Mouse (Mus musculus) limb, embryonic 11.5 days (tissue): ENCODE data around the gene Mgat4a. TPM values are rescaled to one million over a fixed set of nuclear protein-coding genes. Genes with fewer than 3 reads are reported as not detected.
"Not testable (repeated sequence)": the region's sequence is repeated elsewhere in the genome, so short reads cannot be mapped to it uniquely, and the experiment has no call there.

Source experiments
- ATAC-seq: fragments of 200-750 bp; cut with Nextera tagmentation; 2 replicates; pipeline ENCODE4 v1.8.0; 2017; ENCODE audit warnings: low read depth; ENCODE audit not compliant: insufficient number of reproducible peaks, low FRiP score, low TSS enrichment
- DNase-seq: peaks from one replicate; pipeline ENCODE4 v3.0.0-alpha.2; 2015; ENCODE audit warnings: low spot score
- H3K27ac ChIP-seq: fragments of 300-500 bp; sonication (generic); replicated peaks from 2 replicates; pipeline ENCODE4 v1.5.1; 2014; ENCODE audit warnings: low read depth, mild to moderate bottlenecking, low read length
- H3K27me3 ChIP-seq: fragments of 300-500 bp; sonication (generic); 2 replicates; pipeline ENCODE4 v1.6.1; 2014; ENCODE audit warnings: mild to moderate bottlenecking, low read length, mixed read lengths; ENCODE audit not compliant: control insufficient read depth, insufficient read depth
- H3K36me3 ChIP-seq: fragments of 300-500 bp; sonication (generic); 2 replicates; pipeline ENCODE4 v1.6.1; 2014; ENCODE audit warnings: mild to moderate bottlenecking, low read length, moderate library complexity, mixed read lengths; ENCODE audit not compliant: control insufficient read depth, insufficient read depth
- H3K4me1 ChIP-seq: fragments of 300-500 bp; sonication (generic); 2 replicates; pipeline ENCODE4 v1.6.1; 2014; ENCODE audit warnings: low read length, mixed read lengths; ENCODE audit not compliant: control insufficient read depth, insufficient read depth
- H3K4me2 ChIP-seq: fragments of 300-500 bp; sonication (generic); 2 replicates; pipeline ENCODE4 v1.6.1; 2014; ENCODE audit warnings: low read depth, mild to moderate bottlenecking, moderate library complexity; ENCODE audit not compliant: severe bottlenecking
- H3K4me3 ChIP-seq: fragments of 300-500 bp; sonication (generic); 2 replicates; pipeline ENCODE4 v1.5.1; 2014; ENCODE audit warnings: low read depth, low read length
- H3K9ac ChIP-seq: fragments of 300-500 bp; sonication (generic); 2 replicates; pipeline ENCODE4 v1.6.1; 2014; ENCODE audit warnings: mild to moderate bottlenecking, low read length
- H3K9me3 ChIP-seq: fragments of 300-500 bp; sonication (generic); 2 replicates; pipeline ENCODE4 v1.6.1; 2016; ENCODE audit warnings: low read length; ENCODE audit not compliant: control insufficient read depth
- WGBS: fragments of 180-500 bp; shearing (Covaris S2); extraction: QIAGEN DNeasy Blood & Tissue Kit; methylation state at CpG from one replicate; pipeline ENCODE4 v1.1.7; 2014; 5-methylcytosine and 5-hydroxymethylcytosine counted together
- polyA plus RNA-seq: library from polyadenylated mRNA; unstranded; fragments of >200 nt; fragmentation: Nextera tagmentation; extraction: Ambion mirVana; gene quantifications from 2 replicates; pipeline ENCODE4 v1.2.1, GENCODE M21; 2014

Mgat4a gene
- polyA plus RNA-seq, 1 experiment from 2014 or later: 7.0 TPM

DNA sequence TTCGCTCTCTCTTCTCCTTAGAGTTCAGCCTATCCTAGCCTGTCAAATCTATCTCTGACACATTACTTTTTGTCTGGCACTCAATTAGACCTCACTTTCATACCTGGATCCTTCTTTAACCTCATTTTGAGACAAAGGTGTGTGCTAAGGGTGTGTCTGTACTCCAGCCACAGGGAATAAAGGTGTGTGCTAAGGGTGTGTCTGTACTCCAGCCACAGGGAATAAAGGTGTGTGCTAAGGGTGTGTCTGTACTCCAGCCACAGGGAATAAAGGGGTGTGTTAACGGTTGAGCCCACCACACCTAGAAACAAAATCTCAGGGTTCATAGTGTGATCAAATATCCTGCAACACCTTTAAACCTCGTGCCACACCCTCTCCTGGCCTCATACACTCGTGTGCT is 16.7 kb downstream of the Mgat4a start:
- not testable (repeated sequence) for H3K9ac ChIP-seq, H3K4me3 ChIP-seq, DNase-seq, H3K27ac ChIP-seq, H3K4me2 ChIP-seq, H3K9me3 ChIP-seq, H3K36me3 ChIP-seq, H3K4me1 ChIP-seq, ATAC-seq, H3K27me3 ChIP-seq
- WGBS: 91% methylated on average over 4 of the region's 4 CpGs

DNA sequence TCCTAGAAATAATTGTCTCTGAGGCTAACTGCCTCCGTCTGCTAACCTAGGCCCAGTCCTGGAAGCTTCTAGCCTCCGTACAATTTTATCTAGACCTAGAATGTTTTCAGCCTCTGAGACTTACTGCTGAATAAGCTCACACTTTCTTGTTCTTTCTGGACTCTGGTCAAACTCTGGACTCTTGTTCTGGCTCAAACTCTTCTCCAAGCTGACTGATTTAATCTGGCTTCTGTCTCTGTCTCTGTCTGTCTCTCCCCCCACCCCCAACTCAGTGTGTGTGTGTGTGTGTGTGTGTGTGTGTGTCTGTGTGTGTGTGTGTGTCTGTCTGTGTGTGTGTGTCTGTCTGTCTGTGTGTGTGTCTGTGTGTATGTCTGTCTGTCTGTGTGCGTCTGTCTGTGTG is 17.3 kb downstream of the Mgat4a start:
- H3K4me2 ChIP-seq, H3K27me3 ChIP-seq, H3K9me3 ChIP-seq, DNase-seq, H3K4me1 ChIP-seq, H3K9ac ChIP-seq, H3K4me3 ChIP-seq, H3K36me3 ChIP-seq, ATAC-seq, H3K27ac ChIP-seq: not testable (repeated sequence)
- WGBS: 95% methylated on average over 3 of the region's 3 CpGs

DNA sequence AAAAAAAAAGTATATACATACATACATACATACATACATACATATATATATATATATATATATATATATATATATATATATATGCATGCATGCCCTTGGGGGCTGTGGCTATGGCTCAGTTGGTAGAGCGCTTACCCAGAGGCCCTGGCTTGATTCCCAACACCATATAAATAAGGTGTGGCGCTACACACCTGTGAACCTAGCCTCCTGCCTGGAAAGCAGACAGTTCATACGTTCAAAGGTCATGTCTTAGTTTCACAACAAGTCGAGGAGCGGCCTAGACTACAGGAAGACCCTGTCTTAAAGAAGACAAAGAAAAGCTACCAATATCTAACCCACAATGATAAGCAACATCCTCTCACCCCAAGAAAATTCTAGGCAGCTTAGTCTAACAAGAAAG is 18.7 kb downstream of the Mgat4a start:
- no peaks in the 10 kb centered on the region for H3K9me3 ChIP-seq
- no peak overlapping the region for H3K4me2 ChIP-seq
- no peak for ATAC-seq
- H3K4me3 ChIP-seq: no peak overlapping the region
- no peaks in the 10 kb centered on the region for H3K27me3 ChIP-seq
- no peak overlapping the region for H3K27ac ChIP-seq
- 94% methylated on average over 5 of the region's 5 CpGs for WGBS
- H3K36me3 ChIP-seq: no peaks in the 10 kb centered on the region
- no peaks in the 10 kb centered on the region for H3K4me1 ChIP-seq
- H3K9ac ChIP-seq: no peak overlapping the region
- no peak for DNase-seq

DNA sequence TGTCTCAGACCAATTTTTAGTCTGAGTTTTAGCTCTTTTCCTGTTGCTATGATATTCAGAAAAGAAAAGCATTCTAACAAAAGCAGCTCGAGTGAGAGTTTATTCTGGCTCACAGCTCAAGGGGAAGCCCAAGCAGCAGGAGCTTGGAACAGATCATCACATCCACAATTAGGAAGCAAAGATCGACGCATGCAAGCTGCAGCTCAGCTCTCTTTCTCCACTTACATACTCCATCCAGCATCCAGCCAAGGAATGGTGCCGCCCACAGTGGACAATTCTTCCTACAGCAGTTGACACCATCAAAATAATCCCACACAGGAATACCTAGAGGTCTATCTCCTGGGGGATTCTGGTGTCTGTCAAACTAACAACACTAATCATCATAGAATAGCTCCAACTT is 22.0 kb downstream of the Mgat4a start:
- Histone ChIP-seq H3K4me1 (no peaks in the 10 kb centered on the region), H3K9me3 (no peaks in the 10 kb centered on the region), H3K27me3 (no peaks in the 10 kb centered on the region), H3K4me3 (no peak overlapping the region), H3K27ac (no peak overlapping the region), H3K9ac (no peak overlapping the region), H3K36me3 (no peaks in the 10 kb centered on the region), H3K4me2 (no peak overlapping the region)
- ATAC-seq (no peak), DNase-seq (no peak)
- WGBS: 93% methylated on average over 4 of the region's 4 CpGs

DNA sequence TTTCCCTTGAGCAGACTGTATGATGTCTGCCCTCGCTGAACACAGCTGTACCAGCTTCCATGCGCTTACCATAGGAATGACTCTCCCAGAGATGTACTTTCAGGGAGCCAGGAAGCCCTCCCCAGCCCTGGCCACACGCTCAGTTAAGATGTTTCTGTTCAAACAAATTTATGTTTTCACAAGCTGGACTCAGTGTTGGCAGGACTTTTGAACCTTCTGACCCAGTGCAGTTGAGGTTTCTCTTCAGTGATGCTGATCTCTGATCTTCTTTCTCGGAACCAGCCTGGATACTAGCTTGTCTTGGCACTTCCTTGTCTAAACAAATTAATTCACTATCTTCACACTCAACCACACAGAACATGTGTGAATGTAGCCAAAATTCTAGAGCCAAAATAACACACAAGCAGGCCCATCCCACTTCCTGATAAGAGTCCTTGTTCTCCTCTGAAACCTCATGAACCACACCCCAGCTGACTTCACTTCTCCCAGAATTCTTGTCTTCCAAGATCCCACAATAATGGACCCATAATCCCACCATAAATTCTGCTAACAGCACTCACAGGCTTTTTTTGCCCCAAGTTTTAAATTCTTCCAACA is 22.6 kb downstream of the Mgat4a start:
- ATAC-seq (no peak), DNase-seq (no peak)
- no peaks in the 10 kb centered on the region for H3K4me1 ChIP-seq
- no peak overlapping the region for H3K4me2 ChIP-seq
- 84% methylated on average over 4 of the region's 4 CpGs for WGBS
- no peaks in the 10 kb centered on the region for H3K36me3 ChIP-seq
- H3K9me3 ChIP-seq: no peaks in the 10 kb centered on the region
- no peaks in the 10 kb centered on the region for H3K27me3 ChIP-seq
- no peak overlapping the region for H3K9ac ChIP-seq
- no peak overlapping the region for H3K4me3 ChIP-seq
- no peak overlapping the region for H3K27ac ChIP-seq

DNA sequence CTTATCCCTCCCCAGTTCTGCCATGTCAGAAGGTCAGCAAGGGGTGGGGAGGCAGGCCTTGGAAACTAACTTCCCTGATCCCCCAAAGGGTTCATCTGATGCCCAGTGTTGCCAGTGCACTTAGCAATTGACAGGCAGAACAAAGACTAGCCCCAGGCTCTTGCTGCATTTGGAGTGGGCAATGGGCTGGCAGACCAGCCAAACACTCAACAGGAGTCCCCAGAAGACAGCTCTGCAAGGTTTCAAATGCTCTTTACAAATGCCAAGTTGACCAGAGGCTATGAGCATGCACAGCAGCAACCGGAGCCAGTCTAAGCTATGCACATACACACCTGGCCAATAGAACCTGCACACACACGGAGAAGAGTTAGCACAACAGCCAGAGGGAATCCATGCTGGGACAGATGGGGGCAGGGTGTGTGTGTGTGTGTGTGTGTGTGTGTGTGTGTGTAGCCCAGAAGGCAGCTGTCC is 27.8 kb downstream of the Mgat4a start:
- H3K9me3 ChIP-seq: no peaks in the 10 kb centered on the region
- no peak overlapping the region for H3K9ac ChIP-seq
- H3K4me3 ChIP-seq: no peak overlapping the region
- 76% methylated on average over 2 of the region's 2 CpGs for WGBS
- H3K4me2 ChIP-seq: no peak overlapping the region
- ATAC-seq: no peak
- no peaks in the 10 kb centered on the region for H3K36me3 ChIP-seq
- H3K27me3 ChIP-seq: no peaks in the 10 kb centered on the region
- H3K4me1 ChIP-seq: peaks cover 3% of the 10 kb centered on the region; the same call in 1 of the 2 replicates
- H3K27ac ChIP-seq: no peak overlapping the region
- no peak for DNase-seq

DNA sequence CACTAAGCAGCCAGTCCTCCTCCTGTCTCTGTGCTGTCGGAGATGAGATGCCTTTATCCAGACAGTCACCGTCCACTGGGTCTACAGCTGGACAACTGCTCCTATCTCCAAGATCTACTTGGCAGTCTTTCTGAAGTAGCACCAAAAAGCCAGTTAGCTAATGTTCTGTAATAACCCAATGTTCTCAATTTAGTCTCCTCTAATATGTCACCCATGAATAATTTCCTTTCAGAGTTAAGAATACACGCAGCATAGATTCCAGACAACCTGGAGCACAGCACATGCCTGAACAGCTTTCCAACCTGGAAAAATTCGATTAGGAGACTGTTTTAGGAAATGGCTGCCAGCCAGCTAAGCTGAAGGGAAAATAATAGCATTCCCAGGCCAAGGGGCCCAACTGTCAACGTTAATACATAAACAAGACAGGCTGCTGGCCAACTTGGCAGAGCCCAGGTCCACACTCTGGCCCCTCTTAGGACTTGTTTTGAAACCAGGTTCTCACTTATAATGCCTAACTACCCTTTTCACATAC is 28.6 kb downstream of the Mgat4a start:
- DNase-seq: no peak

DNA sequence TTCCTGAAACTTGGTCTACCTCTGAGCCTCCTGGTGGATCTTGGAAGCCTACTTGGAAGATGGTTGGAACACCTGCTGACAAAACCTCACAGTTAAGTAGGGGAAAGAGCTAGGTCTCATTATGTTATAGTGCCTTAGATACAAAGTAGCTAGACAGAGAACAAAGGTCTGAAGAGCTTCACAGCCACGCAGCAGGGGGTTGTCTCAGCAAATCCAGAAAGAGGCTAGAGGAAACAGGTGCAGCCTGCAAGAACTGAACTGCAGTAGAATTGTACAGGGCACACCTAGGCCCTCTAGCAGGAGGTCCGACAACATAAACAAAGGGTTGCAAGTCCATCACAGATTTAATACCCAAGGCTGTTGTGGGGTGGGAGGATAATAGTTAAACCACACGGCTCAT is 30.6 kb downstream of the Mgat4a start:
- no peak overlapping the region for H3K4me3 ChIP-seq
- no peak for ATAC-seq
- H3K27me3 ChIP-seq: no peaks in the 10 kb centered on the region
- H3K4me2 ChIP-seq: no peak overlapping the region
- H3K27ac ChIP-seq: no peak overlapping the region
- H3K9me3 ChIP-seq: no peaks in the 10 kb centered on the region
- H3K36me3 ChIP-seq: no peaks in the 10 kb centered on the region
- DNase-seq: no peak
- WGBS: 82% methylated on average over 3 of the region's 3 CpGs
- no peak overlapping the region for H3K9ac ChIP-seq
- peaks cover 3% of the 10 kb centered on the region; the same call in 1 of the 2 replicates for H3K4me1 ChIP-seq

More for the DNA sequence above, 28.6 kb downstream of the Mgat4a start:
- no peak overlapping the region for H3K4me2 ChIP-seq
- no peaks in the 10 kb centered on the region for H3K36me3 ChIP-seq
- no peak overlapping the region for H3K27ac ChIP-seq
- H3K4me1 ChIP-seq: peaks cover 3% of the 10 kb centered on the region; the same call in 1 of the 2 replicates
- no peak for ATAC-seq
- H3K9me3 ChIP-seq: no peaks in the 10 kb centered on the region
- H3K27me3 ChIP-seq: no peaks in the 10 kb centered on the region
- H3K9ac ChIP-seq: no peak overlapping the region
- 65% methylated on average over 5 of the region's 5 CpGs for WGBS
- no peak overlapping the region for H3K4me3 ChIP-seq

DNA sequence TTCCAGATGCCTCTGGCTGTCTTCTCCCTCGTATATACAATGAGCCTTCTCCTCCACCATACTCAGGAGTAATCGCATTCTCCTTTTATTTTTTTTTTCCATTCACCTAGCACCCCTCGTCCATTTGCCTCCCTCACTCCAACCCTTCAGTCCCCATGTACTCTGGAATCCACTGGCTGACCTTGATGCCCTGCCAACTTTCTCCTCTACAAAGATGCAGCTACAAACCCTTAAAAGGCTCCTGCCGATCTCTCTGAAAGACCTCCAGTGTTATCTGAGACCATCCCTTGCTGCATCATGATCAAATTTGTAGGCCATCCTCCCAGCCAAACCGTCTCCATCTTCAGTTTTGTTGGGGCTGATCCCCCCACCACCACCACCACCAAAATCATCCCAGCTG is 31.4 kb downstream of the Mgat4a start:
- no peaks in the 10 kb centered on the region for H3K27me3 ChIP-seq
- no peak overlapping the region for H3K27ac ChIP-seq
- ATAC-seq (no peak), DNase-seq (no peak)
- no peaks in the 10 kb centered on the region for H3K9me3 ChIP-seq
- no peak overlapping the region for H3K4me3 ChIP-seq
- 82% methylated on average over 5 of the region's 5 CpGs for WGBS
- H3K4me2 ChIP-seq: no peak overlapping the region
- peaks cover 6% of the 10 kb centered on the region for H3K4me1 ChIP-seq
- no peaks in the 10 kb centered on the region for H3K36me3 ChIP-seq
- H3K9ac ChIP-seq: no peak overlapping the region
